Mouse (Mus musculus): ENCODE measurements around the gene Gm20388.

DNA sequence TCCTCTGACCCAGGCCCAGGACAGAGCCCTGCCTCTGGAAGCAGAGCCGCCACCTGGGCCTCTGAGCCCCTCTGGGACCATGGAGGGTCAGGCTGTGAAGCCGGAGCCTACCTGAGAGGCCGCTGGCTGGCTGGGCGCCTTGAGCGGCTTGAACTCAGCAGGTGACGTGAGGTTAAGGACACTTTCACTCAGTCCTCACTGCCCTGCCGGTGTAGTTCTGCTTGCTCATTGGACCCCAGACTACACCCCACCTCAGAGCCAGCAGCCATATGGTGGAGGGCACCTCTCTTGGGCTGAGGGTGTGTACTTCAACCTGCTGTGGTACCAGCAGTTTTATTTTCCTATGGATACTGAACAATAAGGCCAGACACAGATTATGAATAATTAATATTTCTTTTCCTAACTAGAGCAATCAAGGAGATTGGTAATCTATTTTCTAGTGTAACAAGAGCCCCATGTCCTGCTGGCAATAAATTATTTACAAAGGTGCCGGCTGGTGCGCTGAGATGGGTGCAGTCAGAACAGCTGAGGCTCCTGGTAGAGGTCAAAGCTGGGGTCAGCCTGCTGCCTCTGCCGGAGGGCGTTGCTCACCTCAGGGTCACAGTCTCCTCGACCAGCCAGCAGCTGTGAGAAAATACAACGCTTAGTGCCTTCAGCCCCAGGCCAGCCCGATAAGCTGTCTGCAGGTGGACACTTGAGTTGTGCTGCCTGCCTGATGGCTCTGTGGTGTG is 3357.4 kb downstream of the Gm20388 start:
- TF ChIP-seq POLR2A (IDR thresholded peaks at IDR 0.05; ENCODE audit: low read depth, low read length) = no peak
- no peak for TF ChIP-seq CTCF (conservative IDR thresholded peaks at IDR 0.05; ENCODE audit: insufficient read depth, insufficient read length, low read depth, low read length)

Data from kidney, adult 2 months (tissue).